Mouse (Mus musculus): ENCODE results near the gene Speg. TPM values are rescaled to one million over a fixed set of nuclear protein-coding genes. Genes with fewer than 3 reads are reported as not detected.
A peak's percentile ranks its signal among the peaks of the same experiment; 100 is the strongest.

The Speg gene
- total RNA-seq, 1 experiment = 31.2 TPM

DNA sequence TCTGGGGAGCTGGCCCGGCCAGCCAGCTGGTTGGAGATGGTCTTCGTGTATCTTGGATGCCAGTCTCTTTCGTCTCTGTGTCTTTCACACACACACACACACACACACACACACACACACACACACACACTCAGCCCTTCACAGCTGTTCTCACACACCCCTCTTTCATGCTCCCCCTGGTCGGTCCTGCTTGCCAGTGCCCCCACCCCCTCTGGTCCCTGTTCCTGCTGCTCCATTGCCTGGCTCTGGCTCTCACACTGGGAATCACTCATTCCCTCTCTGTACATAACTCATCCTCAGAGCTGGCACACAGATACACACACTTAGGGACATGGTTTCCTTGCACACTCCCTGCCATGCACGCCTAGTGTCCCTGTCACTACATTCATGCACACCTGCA lies 76.8 kb downstream of the Speg start:
- no peak overlapping the region for H3K27ac ChIP-seq (ENCODE audit: insufficient read depth, low read depth, low read length, poor library complexity, severe bottlenecking)
- H3K9ac ChIP-seq (ENCODE audit: insufficient read depth, low read depth, low read length, poor library complexity, severe bottlenecking) = no peak overlapping the region
- in situ Hi-C loops (cut with MboI; ENCODE audit: low sequenced_read_pairs in 2 of 2, unreplicated experiment in 2 of 2) = no loop called here
- no peak for DNase-seq (ENCODE audit: low read depth, low spot score)
- TF ChIP-seq CHD2 (IDR thresholded peaks at IDR 0.05; ENCODE audit: low read depth, low read length) (no peak), ZC3H11A (IDR thresholded peaks at IDR 0.05; ENCODE audit: borderline replicate concordance, low read depth, low read length) (no peak), ZNF384 (IDR thresholded peaks at IDR 0.05; ENCODE audit: low read depth, low read length) (no peak), HCFC1 (IDR thresholded peaks at IDR 0.05; ENCODE audit: borderline replicate concordance, insufficient read depth, low read length) (no peak), MAFK (IDR thresholded peaks at IDR 0.05; ENCODE audit: insufficient read depth, low read depth, low read length) (no peak)
- H3K9me3 ChIP-seq (ENCODE audit: control insufficient read depth, insufficient read depth, low read depth, low read length) = no peaks in the 10 kb centered on the region
- H3K4me3 ChIP-seq (ENCODE audit: insufficient read depth in 1 of 2, low read depth in 1 of 2, low read length in 2 of 2, poor library complexity in 1 of 2, severe bottlenecking in 1 of 2) = no peak overlapping the region
- no peaks in the 10 kb centered on the region for H3K36me3 ChIP-seq (ENCODE audit: control insufficient read depth, insufficient read depth, low read length, poor library complexity, severe bottlenecking)
- H3K4me1 ChIP-seq (ENCODE audit: control insufficient read depth in 2 of 2, insufficient read depth in 2 of 2, low read length in 2 of 2, poor library complexity in 1 of 2) = peaks cover 6 to 10% of the 10 kb centered on the region in 2 experiments; a peak in 3 of 4 replicates

GRCm38 (mm10) chr1:75455433-75455832 lies 80.3 kb downstream of the Speg start:
- TF ChIP-seq ZNF384 (IDR thresholded peaks at IDR 0.05; ENCODE audit: low read depth, low read length) (no peak), ZC3H11A (IDR thresholded peaks at IDR 0.05; ENCODE audit: borderline replicate concordance, low read depth, low read length) (no peak), HCFC1 (IDR thresholded peaks at IDR 0.05; ENCODE audit: borderline replicate concordance, insufficient read depth, low read length) (no peak), CHD2 (IDR thresholded peaks at IDR 0.05; ENCODE audit: low read depth, low read length) (no peak), MAFK (IDR thresholded peaks at IDR 0.05; ENCODE audit: insufficient read depth, low read depth, low read length) (no peak)
- Histone ChIP-seq H3K4me3 (ENCODE audit: insufficient read depth in 1 of 2, low read depth in 1 of 2, low read length in 2 of 2, poor library complexity in 1 of 2, severe bottlenecking in 1 of 2) (no peak overlapping the region), H3K9me3 (ENCODE audit: control insufficient read depth, insufficient read depth, low read depth, low read length) (no peaks in the 10 kb centered on the region), H3K9ac (ENCODE audit: insufficient read depth, low read depth, low read length, poor library complexity, severe bottlenecking) (no peak overlapping the region), H3K36me3 (ENCODE audit: control insufficient read depth, insufficient read depth, low read length, poor library complexity, severe bottlenecking) (no peaks in the 10 kb centered on the region), H3K27ac (ENCODE audit: insufficient read depth, low read depth, low read length, poor library complexity, severe bottlenecking) (no peak overlapping the region), H3K4me1 (ENCODE audit: control insufficient read depth in 2 of 2, insufficient read depth in 2 of 2, low read length in 2 of 2, poor library complexity in 1 of 2) (peaks cover 0 to 3% of the 10 kb centered on the region in 2 experiments; a peak in 1 of 4 replicates)
- no peak for DNase-seq (ENCODE audit: low read depth, low spot score)
- in situ Hi-C loops (cut with MboI; ENCODE audit: low sequenced_read_pairs in 2 of 2, unreplicated experiment in 2 of 2) = no loop called here

GRCm38 (mm10) chr1:75455948-75456347 lies 80.9 kb downstream of the Speg start:
- in situ Hi-C loops (cut with MboI; ENCODE audit: low sequenced_read_pairs in 2 of 2, unreplicated experiment in 2 of 2) = no loop called here
- TF ChIP-seq HCFC1 (IDR thresholded peaks at IDR 0.05; ENCODE audit: borderline replicate concordance, insufficient read depth, low read length) (no peak), ZC3H11A (IDR thresholded peaks at IDR 0.05; ENCODE audit: borderline replicate concordance, low read depth, low read length) (no peak), ZNF384 (IDR thresholded peaks at IDR 0.05; ENCODE audit: low read depth, low read length) (no peak), MAFK (IDR thresholded peaks at IDR 0.05; ENCODE audit: insufficient read depth, low read depth, low read length) (no peak), CHD2 (IDR thresholded peaks at IDR 0.05; ENCODE audit: low read depth, low read length) (no peak)
- Histone ChIP-seq H3K36me3 (ENCODE audit: control insufficient read depth, insufficient read depth, low read length, poor library complexity, severe bottlenecking) (no peaks in the 10 kb centered on the region), H3K4me1 (ENCODE audit: control insufficient read depth in 2 of 2, insufficient read depth in 2 of 2, low read length in 2 of 2, poor library complexity in 1 of 2) (0 out of 4 replicates have a peak, but pooled peaks cover 0 to 2% of the 10 kb centered on the region in 2 experiments), H3K27ac (ENCODE audit: insufficient read depth, low read depth, low read length, poor library complexity, severe bottlenecking) (no peak overlapping the region), H3K9ac (ENCODE audit: insufficient read depth, low read depth, low read length, poor library complexity, severe bottlenecking) (no peak overlapping the region), H3K4me3 (ENCODE audit: insufficient read depth in 1 of 2, low read depth in 1 of 2, low read length in 2 of 2, poor library complexity in 1 of 2, severe bottlenecking in 1 of 2) (no peak overlapping the region), H3K9me3 (ENCODE audit: control insufficient read depth, insufficient read depth, low read depth, low read length) (no peaks in the 10 kb centered on the region)
- DNase-seq (ENCODE audit: low read depth, low spot score) = no peak

- no peaks in the 10 kb centered on the region for H3K36me3 ChIP-seq (ENCODE audit: control insufficient read depth, insufficient read depth, low read length, poor library complexity, severe bottlenecking)
- no peaks in the 10 kb centered on the region for H3K9me3 ChIP-seq (ENCODE audit: control insufficient read depth, insufficient read depth, low read depth, low read length)
- DNase-seq (ENCODE audit: low read depth, low spot score) = peak; percentile 71
- no peak overlapping the region for H3K27ac ChIP-seq (ENCODE audit: insufficient read depth, low read depth, low read length, poor library complexity, severe bottlenecking)
- in situ Hi-C loops (cut with MboI; ENCODE audit: low sequenced_read_pairs in 2 of 2, unreplicated experiment in 2 of 2) = no loop called here
- TF ChIP-seq MAFK (IDR thresholded peaks at IDR 0.05; ENCODE audit: insufficient read depth, low read depth, low read length) (no peak), ZC3H11A (IDR thresholded peaks at IDR 0.05; ENCODE audit: borderline replicate concordance, low read depth, low read length) (no peak), HCFC1 (IDR thresholded peaks at IDR 0.05; ENCODE audit: borderline replicate concordance, insufficient read depth, low read length) (no peak), CHD2 (IDR thresholded peaks at IDR 0.05; ENCODE audit: low read depth, low read length) (no peak), ZNF384 (IDR thresholded peaks at IDR 0.05; ENCODE audit: low read depth, low read length) (no peak)
- no peak overlapping the region for H3K9ac ChIP-seq (ENCODE audit: insufficient read depth, low read depth, low read length, poor library complexity, severe bottlenecking)
- H3K4me3 ChIP-seq (ENCODE audit: insufficient read depth in 1 of 2, low read depth in 1 of 2, low read length in 2 of 2, poor library complexity in 1 of 2, severe bottlenecking in 1 of 2) = no peak overlapping the region
- 0 out of 4 replicates have a peak, but pooled peaks cover 0 to 2% of the 10 kb centered on the region in 2 experiments for H3K4me1 ChIP-seq (ENCODE audit: control insufficient read depth in 2 of 2, insufficient read depth in 2 of 2, low read length in 2 of 2, poor library complexity in 1 of 2)
Measured at GRCm38 (mm10) chr1:75456746-75457564, 81.9 kb downstream of the Speg start.

Measured in ES-E14 (cell line).